Mouse (Mus musculus): ENCODE measurements at regions not wholly inside any gene's neighbourhood (a gene's known extent, or its start where the extent isn't known, plus 50 kb on each side); places are given as distances from the start of the nearest gene placed in this dataset.

DNA sequence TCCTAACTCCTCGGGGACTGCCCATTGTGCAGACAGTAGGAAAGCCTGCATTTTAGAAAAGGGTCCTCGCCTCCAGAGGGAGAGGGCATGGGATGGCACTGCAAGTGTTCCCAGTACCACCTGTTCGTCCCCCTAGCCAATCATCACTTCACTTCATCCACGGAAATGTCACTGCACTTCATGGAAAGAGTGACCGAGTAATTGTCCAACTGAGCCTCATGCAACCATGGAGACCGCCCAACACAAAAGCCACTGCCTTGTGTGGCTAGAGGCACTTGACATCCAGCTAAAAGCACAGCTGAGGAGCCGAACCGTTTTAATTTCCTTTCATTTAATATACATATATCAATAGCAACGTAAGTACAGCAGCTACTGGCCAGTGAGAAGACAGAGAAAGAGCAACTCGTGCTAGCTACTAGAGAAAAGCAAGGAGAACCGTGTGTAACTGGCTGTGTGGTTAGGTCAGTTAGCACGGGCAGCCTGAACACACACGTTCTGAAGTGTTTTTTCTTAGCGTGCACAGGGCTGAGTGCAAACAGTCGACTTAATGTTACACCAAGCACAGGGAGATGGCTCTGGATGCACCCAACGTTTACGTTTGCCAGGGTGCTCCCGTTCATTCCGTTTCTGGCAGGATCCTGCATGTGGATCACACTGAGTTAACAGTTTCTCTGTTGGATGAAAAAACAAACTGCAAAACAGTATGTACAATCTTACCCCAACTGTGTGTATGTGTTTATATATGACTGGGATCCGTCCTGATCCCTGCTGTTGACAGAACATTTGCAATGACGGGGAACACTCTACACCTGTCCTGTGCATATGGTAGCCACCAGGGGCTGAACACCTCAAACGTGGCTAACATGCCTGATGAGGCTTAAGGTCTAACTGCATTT lies 202.8 kb upstream of the Klf14 start:
- TF ChIP-seq GATA1 (IDR thresholded peaks at IDR 0.05; ENCODE audit: borderline replicate concordance, low read length) (no peak), FLI1 (IDR thresholded peaks at IDR 0.05; ENCODE audit: low read length) (no peak)

Data from megakaryocyte, embryonic 14.5 days (primary cell).